Mouse (Mus musculus) lung, postnatal 10 days (tissue): Measurements from ENCODE around the gene Naa50.

Experiments used
- DNase-seq: peaks from one replicate; pipeline ENCODE4 v3.0.0; 2021

The Naa50 gene

GRCm38 (mm10) chr16:44141483-44141882 lies 1.9 kb downstream of the Naa50 start:
- DNase-seq = no peak

DNA sequence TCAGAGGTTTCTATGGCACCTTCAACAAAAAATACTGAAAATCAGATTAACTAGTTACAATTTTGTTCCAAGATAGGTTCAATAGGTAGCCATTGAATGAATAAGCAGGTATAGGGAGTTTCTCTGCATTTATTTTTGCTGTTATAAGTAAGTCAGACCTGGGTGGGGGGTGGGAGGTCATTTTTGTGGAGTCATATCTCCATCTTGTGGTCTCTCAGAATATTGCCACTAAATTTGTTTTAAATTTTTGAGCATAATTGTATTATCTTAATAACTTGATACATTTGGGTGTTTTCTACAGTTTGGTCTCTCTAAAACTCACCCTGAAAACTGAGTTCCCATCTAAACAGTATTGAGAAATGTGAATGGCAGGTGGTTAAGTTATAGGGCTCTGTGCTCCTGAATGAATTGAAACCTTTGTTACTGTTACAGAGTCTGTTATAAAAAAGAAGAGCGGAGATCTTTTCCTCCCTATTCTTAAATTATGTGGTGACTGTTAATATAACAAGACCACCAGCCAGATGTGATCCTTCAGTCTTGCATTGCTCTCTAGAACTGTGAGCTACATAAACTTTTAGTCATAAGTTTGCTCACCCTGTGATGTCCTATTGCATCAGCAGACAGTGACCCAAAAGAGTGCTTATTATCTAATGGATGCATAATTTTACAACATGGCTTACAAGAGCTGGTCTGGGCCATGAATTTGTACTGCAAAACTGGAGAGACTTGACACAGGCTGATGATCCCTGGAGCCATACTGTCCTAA lies 9.6 kb downstream of the Naa50 start:
- no peak for DNase-seq

DNA sequence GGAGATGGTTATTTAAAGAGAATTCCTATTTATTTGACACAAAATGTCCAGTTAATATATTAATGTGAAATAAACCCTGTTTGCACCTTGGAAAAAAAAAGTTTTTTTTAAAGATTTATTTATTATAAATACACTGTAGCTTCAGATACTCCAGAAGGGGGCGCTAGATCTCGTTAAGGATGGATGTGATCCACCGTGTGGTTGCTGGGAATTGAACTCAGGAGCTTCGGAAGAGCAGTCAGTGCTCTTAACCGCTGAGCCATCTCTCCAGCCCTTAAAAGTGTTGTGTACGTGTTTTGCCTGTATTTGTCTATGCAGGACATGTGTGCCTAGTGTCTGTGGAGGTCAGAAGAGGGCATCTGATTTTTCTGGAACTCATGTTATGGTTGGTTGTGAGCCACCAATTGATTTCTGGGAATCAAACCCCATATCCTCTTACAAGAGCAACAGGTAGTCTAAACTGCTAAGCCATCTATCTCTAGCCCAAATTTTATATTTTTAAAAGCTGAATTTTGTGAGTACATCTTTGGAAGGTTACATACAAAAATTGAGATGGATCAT lies 14.9 kb downstream of the Naa50 start:
- DNase-seq = no peak

DNA sequence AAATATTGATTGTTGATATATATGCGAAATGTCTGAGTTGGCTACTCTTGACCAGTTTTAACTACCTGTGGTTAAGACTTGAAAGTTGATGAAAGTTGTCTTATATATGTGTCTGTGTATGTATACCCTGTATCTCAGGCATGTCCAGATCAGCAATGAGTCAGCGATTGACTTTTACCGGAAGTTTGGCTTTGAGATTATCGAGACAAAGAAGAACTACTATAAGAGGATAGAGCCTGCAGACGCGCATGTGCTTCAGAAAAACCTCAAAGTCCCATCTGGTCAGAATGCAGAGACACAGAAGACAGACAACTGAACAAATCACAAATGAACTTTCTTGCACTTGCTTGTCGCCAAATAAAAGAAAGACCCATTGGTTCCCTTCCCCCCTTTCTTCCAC lies 19.7 kb downstream of the Naa50 start:
- no peak for DNase-seq

DNA sequence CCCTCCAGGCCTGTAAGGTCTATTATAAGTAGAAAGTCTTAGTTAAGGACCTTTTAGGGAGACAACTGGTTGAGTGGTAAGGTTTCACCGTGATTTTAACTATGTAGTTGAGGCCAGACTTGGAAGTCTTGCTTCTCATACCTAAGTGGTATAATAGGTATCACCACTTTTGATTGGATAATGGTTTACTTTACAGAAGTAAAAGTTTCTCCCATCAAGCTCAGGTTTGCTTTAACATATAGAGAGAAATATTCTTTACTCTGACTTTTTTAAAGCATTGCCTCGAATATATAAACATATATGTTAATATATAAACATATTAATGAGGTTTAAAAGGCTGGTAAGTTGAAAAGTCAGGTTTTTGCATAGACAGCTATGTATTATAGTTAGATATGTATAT lies 24.2 kb downstream of the Naa50 start:
- DNase-seq = no peak

GRCm38 (mm10) chr16:44165182-44165581 lies 25.6 kb downstream of the Naa50 start:
- no peak for DNase-seq

DNA sequence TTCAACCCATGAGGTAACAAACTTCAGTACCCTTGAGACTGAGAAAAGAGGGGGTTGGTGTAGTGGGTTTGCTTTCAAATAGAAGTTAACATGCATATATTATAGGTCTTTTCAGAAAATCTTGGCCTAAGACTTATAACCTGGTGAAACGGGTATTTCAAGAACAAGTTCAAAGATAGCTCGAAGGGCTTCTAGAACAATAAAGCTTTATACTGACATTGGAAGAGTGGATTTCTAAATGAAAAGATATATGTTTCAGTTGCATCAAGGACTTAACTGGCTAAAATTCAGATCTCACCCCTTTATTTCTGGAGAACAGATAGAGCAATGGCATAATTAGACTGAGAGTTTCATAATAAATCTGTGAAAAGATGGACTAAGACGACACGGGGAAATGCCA lies 29.4 kb downstream of the Naa50 start:
- no peak for DNase-seq

DNA sequence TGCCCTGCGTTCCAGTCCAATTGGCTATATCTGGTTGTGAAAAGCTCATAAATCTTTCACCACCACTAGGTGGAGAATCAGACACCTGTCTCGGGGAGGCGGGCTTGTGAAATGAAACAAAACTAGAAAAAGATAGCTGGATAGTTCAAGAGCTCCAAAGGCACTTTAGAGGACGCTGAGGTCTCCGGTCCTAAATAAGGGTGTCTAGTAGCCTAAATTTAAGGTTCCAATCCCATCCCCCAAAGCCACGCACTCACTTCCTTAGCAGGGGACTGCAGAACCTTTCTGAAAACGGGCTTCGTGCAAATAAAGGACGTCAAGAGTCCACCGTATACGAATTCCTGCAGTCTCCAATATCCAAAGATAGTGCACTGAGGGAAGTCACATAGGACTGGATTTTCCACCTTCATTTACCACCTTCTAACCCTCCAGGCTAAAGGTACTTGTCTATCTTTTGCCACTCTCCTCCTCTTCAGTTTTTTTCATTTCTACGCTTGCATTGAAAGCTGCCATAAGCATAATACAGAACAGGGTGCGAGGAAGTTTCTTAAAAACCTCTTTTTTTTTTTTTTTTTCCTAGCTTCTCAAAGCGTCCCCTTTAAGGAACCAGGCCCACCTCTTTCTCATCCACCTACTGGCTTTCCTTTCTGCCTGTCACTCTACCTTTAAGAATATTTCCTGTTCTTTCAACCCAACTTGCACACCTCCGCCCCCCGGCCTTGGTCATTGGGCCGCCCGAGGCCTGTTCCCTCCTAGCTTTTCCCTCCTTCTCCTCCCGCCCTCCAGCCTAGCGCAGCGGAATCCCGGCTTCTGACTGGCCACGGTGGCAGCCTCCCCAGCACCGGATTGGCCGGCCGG lies 32.9 kb downstream of the Naa50 start:
- DNase-seq = peak; percentile 99

- peak; percentile 62 for DNase-seq
Measured at GRCm38 (mm10) chr16:44173155-44173941, 33.7 kb downstream of the Naa50 start, which contains the start of gene Usf3. Usf3 (plus strand) TSS chr16:44173246.

GRCm38 (mm10) chr16:44173966-44174530 lies 34.4 kb downstream of the Naa50 start:
- DNase-seq = no peak

DNA sequence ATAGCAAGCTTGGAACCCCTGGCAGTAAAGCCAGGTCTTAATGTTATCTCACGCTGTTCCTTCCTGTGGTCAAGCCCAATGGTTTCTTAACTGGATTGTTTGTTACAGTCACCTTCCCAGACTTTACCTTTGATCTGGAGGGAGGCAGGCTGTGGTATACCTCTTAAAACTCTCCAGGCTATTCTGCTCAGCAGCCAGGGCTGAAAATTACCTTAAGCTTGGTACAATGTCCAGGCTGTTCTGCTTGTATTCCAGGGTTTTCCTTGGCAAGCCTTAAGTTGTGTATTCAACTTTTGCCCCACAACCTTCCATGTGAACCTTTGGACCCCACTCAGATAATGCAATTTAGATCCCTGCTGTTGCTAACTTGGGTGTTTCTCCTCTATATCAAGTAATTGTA lies 35.4 kb downstream of the Naa50 start:
- no peak for DNase-seq

DNA sequence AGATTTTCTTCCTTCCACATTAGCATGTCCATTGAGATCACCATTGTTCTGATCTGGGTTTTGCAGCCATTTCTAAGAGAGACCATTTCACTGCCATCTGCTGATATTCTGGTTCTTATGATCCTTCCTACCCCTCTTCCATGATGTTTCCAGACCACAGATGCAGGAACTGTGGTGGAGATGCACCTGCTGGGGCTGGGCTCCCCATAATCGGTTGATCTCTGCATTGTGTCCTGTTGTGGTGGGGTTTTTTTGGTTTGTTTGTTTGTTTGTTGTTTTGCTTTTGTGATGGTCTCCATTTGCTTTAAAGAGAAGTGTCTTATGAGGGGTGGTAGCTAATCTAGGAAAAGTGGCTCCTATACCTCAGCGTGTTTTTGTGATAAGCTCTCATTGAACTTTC lies 36.9 kb downstream of the Naa50 start:
- no peak for DNase-seq

- peak; percentile 55 for DNase-seq
Measured at GRCm38 (mm10) chr16:44178555-44178954, 38.9 kb downstream of the Naa50 start.

- DNase-seq = no peak
Measured at GRCm38 (mm10) chr16:44182597-44182996, 43.0 kb downstream of the Naa50 start.

GRCm38 (mm10) chr16:44184769-44185168 lies 45.1 kb downstream of the Naa50 start:
- no peak for DNase-seq

DNA sequence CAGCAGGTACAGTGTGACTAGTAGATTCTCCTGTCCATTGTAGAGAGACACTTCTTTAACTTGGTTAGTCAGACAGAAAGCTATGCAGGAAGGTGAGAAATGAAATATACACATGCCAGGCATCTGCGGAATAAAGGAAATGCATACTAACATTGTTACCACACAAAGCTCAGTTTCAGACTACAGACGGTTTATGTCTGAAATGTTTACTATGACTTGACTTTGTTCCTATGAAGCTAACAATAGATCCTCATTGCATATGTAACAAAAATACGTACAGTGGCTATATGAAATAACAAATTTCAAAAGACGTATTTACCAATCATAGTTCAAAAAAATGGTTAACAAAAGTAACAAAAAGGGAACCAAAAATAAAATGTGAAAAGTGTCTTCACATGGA lies 47.5 kb downstream of the Naa50 start:
- no peak for DNase-seq

DNA sequence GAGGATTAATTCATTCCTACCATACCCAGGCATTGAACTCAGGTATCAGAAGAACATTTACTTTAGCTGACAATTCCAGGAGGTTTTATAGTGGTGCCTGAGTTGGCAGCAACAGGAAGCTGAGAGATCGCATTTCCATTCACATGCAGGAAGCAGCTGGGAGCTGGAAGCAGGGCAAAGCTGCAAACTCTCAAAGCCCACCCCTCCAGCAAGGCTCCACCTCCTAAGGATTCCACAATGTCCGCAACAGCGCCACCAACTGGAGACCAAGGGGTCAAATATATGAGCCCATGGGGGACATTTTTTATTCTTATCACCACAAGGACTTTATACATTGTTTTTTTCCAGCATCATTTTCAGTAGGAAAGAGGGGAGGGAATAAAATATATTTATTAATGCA lies 49.1 kb downstream of the Naa50 start:
- DNase-seq = peak; percentile 18

DNA sequence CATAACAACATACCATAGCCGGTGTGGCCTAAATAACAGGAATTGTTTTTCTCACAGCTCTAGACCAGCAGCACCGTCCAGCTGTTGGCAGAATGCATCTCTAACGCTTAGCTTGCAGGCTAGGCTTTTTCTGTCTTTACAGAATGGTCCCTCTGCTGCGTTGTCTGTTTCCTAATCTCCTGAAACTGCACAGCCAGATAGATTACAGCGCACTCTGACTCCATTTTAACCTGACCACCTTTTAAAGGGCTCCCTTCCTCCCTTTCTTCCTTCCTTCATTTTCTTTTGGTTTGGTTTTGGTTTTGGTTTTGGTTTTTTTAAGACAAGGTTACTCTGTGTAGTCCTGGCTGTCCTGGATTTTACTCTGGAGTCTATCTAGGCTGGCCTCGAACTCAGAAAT lies 50.4 kb downstream of the Naa50 start:
- no peak for DNase-seq

DNA sequence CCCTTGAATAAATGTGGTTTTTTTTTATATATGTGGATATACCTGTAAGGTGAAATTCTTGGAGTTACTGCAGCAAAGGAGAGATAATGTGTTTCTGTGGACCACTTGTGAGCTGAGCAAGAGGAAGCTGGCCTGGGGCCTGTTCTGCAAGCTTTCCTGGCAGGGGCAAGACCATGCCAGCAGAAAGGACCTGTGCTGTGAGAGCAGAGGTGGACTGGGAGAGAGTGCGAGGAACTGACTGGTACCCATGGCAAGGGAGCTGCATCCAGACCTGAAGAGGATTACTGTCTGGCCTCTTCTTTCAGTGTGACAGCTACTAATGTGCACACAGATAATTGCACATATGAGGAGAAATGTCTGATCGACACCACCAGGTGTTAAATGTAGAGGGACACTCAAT lies 51.3 kb downstream of the Naa50 start:
- no peak for DNase-seq

DNA sequence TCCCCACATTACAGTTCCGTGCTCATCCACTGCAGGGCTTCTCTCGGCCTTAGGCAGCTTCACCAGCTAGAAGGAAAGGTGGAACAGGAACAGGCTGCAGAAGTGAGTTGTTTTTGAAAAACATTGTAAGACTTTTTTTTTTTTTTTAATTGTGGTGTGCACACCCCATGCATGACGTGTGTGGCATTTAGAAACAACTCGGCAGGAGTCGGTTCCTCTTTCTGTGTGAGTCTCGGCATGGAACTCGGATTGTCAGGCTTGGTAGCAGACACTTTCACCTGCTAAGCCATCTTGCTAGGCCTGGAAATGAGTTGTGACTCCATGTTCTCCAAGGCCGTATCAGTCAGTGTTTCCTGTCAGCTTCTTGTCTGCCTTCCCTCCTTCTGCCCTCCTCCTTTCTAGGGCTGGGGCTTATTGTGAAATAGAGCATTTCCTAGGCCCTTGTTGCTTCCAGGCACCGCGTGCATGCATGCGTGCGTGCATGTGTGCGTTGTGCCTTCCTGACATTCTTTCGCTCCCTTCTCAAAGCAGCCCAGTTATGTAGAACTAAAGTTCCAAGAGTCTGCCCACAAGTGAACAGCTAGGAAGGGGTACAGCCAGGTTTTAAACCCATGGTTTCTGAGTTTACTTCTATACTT lies 59.6 kb downstream of the Naa50 start:
- DNase-seq = no peak

GRCm38 (mm10) chr16:44200146-44200545 lies 60.5 kb downstream of the Naa50 start:
- no peak for DNase-seq

DNA sequence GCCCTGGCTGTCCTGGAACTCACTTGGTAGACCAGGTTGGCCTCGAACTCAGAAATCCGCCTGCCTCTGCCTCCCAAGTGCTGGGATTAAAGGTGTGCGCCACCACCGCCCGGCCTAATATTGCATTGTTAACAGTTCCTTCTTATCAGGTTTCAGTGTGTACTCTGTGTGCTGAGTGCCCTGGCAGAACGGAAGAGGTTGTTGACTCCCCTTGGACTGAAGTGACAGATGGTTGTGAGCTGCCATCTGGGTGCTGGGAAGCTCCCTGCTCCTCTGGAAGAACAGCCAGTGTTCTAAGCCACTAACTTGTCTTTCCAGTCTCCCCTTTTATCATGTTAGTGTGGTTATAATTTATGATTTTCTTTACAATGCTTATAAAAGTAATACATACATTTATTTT lies 64.7 kb downstream of the Naa50 start:
- DNase-seq = no peak
